Mouse (Mus musculus) urinary bladder, postnatal 4 days (tissue): ENCODE results near the gene Hipk1.
A peak's percentile ranks its signal among the peaks of the same experiment; 100 is the strongest.
"Not testable (repeated sequence)": the region's sequence is repeated elsewhere in the genome, so short reads cannot be mapped to it uniquely, and the experiment has no call there.

Experiments
- DNase-seq, 2 experiments: peaks; one replicate each; pipeline ENCODE4 v3.0.0; 2021 to 2022; ENCODE audit warnings: low spot score in 2 of 2

Hipk1 gene

GRCm38 (mm10) chr3:103792566-103792965 lies 1.2 kb upstream of the Hipk1 start:
- no peak for DNase-seq

- DNase-seq: not testable (repeated sequence)
Measured at GRCm38 (mm10) chr3:103792111-103792406, 696 bp upstream of the Hipk1 start.

GRCm38 (mm10) chr3:103790346-103791145 lies 817 bp downstream of the Hipk1 start:
- no peak for DNase-seq

GRCm38 (mm10) chr3:103789891-103790345 lies 1.4 kb downstream of the Hipk1 start:
- no peak for DNase-seq

- no peak for DNase-seq
Measured at GRCm38 (mm10) chr3:103789096-103789495, 2.3 kb downstream of the Hipk1 start.

GRCm38 (mm10) chr3:103787225-103787624 lies 4.1 kb downstream of the Hipk1 start:
- DNase-seq: no peak

- no peak for DNase-seq
Measured at GRCm38 (mm10) chr3:103782844-103783609, 8.3 kb downstream of the Hipk1 start.

- DNase-seq: no peak
Measured at GRCm38 (mm10) chr3:103780777-103781176, 10.6 kb downstream of the Hipk1 start.

- no peak for DNase-seq
Measured at GRCm38 (mm10) chr3:103780271-103780670, 11.1 kb downstream of the Hipk1 start.

GRCm38 (mm10) chr3:103779183-103779582 lies 12.2 kb downstream of the Hipk1 start:
- DNase-seq: no peak

GRCm38 (mm10) chr3:103778660-103779059 lies 12.7 kb downstream of the Hipk1 start:
- no peak for DNase-seq

GRCm38 (mm10) chr3:103777940-103778339 lies 13.4 kb downstream of the Hipk1 start:
- DNase-seq: no peak

- DNase-seq: no peak
Measured at GRCm38 (mm10) chr3:103774009-103774408, 17.4 kb downstream of the Hipk1 start.

GRCm38 (mm10) chr3:103773508-103773907 lies 17.9 kb downstream of the Hipk1 start:
- no peak for DNase-seq

GRCm38 (mm10) chr3:103772846-103773245 lies 18.5 kb downstream of the Hipk1 start:
- DNase-seq: no peak

GRCm38 (mm10) chr3:103771531-103772130 lies 19.7 kb downstream of the Hipk1 start:
- peak; percentile 52 to 73 for DNase-seq

GRCm38 (mm10) chr3:103766789-103767188 lies 24.6 kb downstream of the Hipk1 start:
- DNase-seq: no peak

GRCm38 (mm10) chr3:103759261-103759970 lies 31.9 kb downstream of the Hipk1 start:
- DNase-seq: no peak

- no peak for DNase-seq
Measured at GRCm38 (mm10) chr3:103758456-103758855, 32.9 kb downstream of the Hipk1 start.

GRCm38 (mm10) chr3:103756920-103757319 lies 34.4 kb downstream of the Hipk1 start:
- DNase-seq: no peak

- no peak for DNase-seq
Measured at GRCm38 (mm10) chr3:103755351-103755750, 36.0 kb downstream of the Hipk1 start.

GRCm38 (mm10) chr3:103751558-103751957 lies 39.8 kb downstream of the Hipk1 start:
- no peak for DNase-seq
